Mouse (Mus musculus) neural tube, embryonic 15.5 days (tissue): ENCODE data around the gene Pdcd11. TPM values are rescaled to one million over a fixed set of nuclear protein-coding genes. Genes with fewer than 3 reads are reported as not detected.

ENCODE experiments used
- ATAC-seq: fragments of 200-750 bp; cut with Nextera tagmentation; 2 replicates; pipeline ENCODE4 v1.8.0; 2017; ENCODE audit warnings: mild to moderate bottlenecking, moderate TSS enrichment, moderate library complexity; ENCODE audit not compliant: low FRiP score
- H3K27ac ChIP-seq: fragments of 300-500 bp; sonication (generic); replicated peaks from 2 replicates; pipeline ENCODE4 v1.5.1; 2015; ENCODE audit warnings: mild to moderate bottlenecking, inconsistent platforms
- H3K27me3 ChIP-seq: fragments of 300-500 bp; sonication (generic); replicated peaks from 2 replicates; pipeline ENCODE4 v1.6.1; 2015; ENCODE audit warnings: inconsistent platforms
- H3K36me3 ChIP-seq: fragments of 300-500 bp; sonication (generic); 2 replicates; pipeline ENCODE4 v1.6.1; 2015; ENCODE audit warnings: inconsistent platforms
- H3K4me1 ChIP-seq: fragments of 300-500 bp; sonication (generic); 2 replicates; pipeline ENCODE4 v1.6.1; 2015; ENCODE audit warnings: inconsistent platforms
- H3K4me2 ChIP-seq: fragments of 300-500 bp; sonication (generic); 2 replicates; pipeline ENCODE4 v1.6.1; 2015; ENCODE audit warnings: inconsistent platforms, mild to moderate bottlenecking, moderate library complexity
- H3K4me3 ChIP-seq: fragments of 300-500 bp; sonication (generic); replicated peaks from 2 replicates; pipeline ENCODE4 v1.5.1; 2015; ENCODE audit warnings: mild to moderate bottlenecking, inconsistent platforms
- H3K9ac ChIP-seq: fragments of 300-500 bp; sonication (generic); replicated peaks from 2 replicates; pipeline ENCODE4 v1.6.1; 2015; ENCODE audit warnings: mild to moderate bottlenecking, inconsistent platforms
- H3K9me3 ChIP-seq: fragments of 300-500 bp; sonication (generic); replicated peaks from 2 replicates; pipeline ENCODE4 v1.6.1; 2016; ENCODE audit warnings: inconsistent platforms
- WGBS: fragments of 180-500 bp; shearing (Covaris S2); methylation state at CpG from one replicate; pipeline ENCODE4 v1.1.7; 2015; ENCODE audit warnings: mixed read lengths; 5-methylcytosine and 5-hydroxymethylcytosine counted together
- polyA plus RNA-seq: library from polyadenylated mRNA; unstranded; fragments of >200 nt; fragmentation: Nextera tagmentation; extraction: Ambion mirVana; gene quantifications from 2 replicates; pipeline ENCODE4 v1.2.1, GENCODE M21; 2015

Pdcd11 gene
- polyA plus RNA-seq, 1 experiment from 2014 or later: 4.8 TPM

- Histone ChIP-seq H3K27ac (no peak overlapping the region; the same call in 1 of the 2 replicates), H3K4me1 (peaks cover 8% of the 10 kb centered on the region; the same call in 1 of the 2 replicates), H3K9me3 (no peaks in the 10 kb centered on the region), H3K9ac (peak overlapping the region; percentile 46), H3K36me3 (no peaks in the 10 kb centered on the region), H3K4me2 (peak overlapping the region; percentile 65), H3K27me3 (no peaks in the 10 kb centered on the region), H3K4me3 (peak overlapping the region; percentile 39)
- WGBS: 26% methylated on average over 32 of the region's 32 CpGs
- ATAC-seq: peak; percentile 75; the same call in 1 of the 2 replicates
Observed at GRCm38 (mm10) chr19:47151332-47152061, 60.9 kb downstream of the Pdcd11 start.

- Histone ChIP-seq H3K27me3 (no peaks in the 10 kb centered on the region), H3K9ac (peak overlapping the region; percentile 46; the same call in 1 of the 2 replicates), H3K36me3 (no peaks in the 10 kb centered on the region), H3K4me2 (peak overlapping the region; percentile 65), H3K4me3 (peak overlapping the region; percentile 39), H3K4me1 (peaks cover 8% of the 10 kb centered on the region; the same call in 1 of the 2 replicates), H3K27ac (no peak overlapping the region; the same call in 1 of the 2 replicates), H3K9me3 (no peaks in the 10 kb centered on the region)
- WGBS: 64% methylated on average over 12 of the region's 12 CpGs
- no peak for ATAC-seq
Observed at GRCm38 (mm10) chr19:47152062-47152369, 61.4 kb downstream of the Pdcd11 start.

- no peak for ATAC-seq
- 93% methylated on average over 7 of the region's 7 CpGs for WGBS
- no peak overlapping the region for H3K27ac ChIP-seq
Observed at GRCm38 (mm10) chr19:47153767-47154166, 63.2 kb downstream of the Pdcd11 start.

GRCm38 (mm10) chr19:47157664-47158063 lies 67.1 kb downstream of the Pdcd11 start, which contains the start of gene Calhm3:
Calhm3 (minus strand) TSS chr19:47157764.
- Histone ChIP-seq H3K4me2 (no peak within 1 kb of the TSS), H3K27me3 (no peaks in the 10 kb centered on the region), H3K4me1 (no peaks in the 10 kb centered on the region), H3K36me3 (no peaks in the 10 kb centered on the region), H3K9me3 (no peaks in the 10 kb centered on the region), H3K27ac (no peak within 1 kb of the TSS), H3K9ac (no peak within 1 kb of the TSS), H3K4me3 (no peak within 1 kb of the TSS)
- ATAC-seq: no peak
- WGBS: 84% methylated on average over 11 of the region's 11 CpGs

More at GRCm38 (mm10) chr19:47153767-47154166, 63.2 kb downstream of the Pdcd11 start:
- Histone ChIP-seq H3K27me3 (no peaks in the 10 kb centered on the region), H3K9me3 (no peaks in the 10 kb centered on the region), H3K9ac (no peak overlapping the region), H3K4me2 (no peak overlapping the region), H3K36me3 (no peaks in the 10 kb centered on the region), H3K4me1 (peaks cover 8% of the 10 kb centered on the region; the same call in 1 of the 2 replicates), H3K4me3 (no peak overlapping the region)

- H3K36me3 ChIP-seq: no peaks in the 10 kb centered on the region
- H3K4me1 ChIP-seq: no peaks in the 10 kb centered on the region
- no peak for ATAC-seq
- H3K4me2 ChIP-seq: no peak overlapping the region
- no peak overlapping the region for H3K9ac ChIP-seq
- no peaks in the 10 kb centered on the region for H3K27me3 ChIP-seq
- H3K4me3 ChIP-seq: no peak overlapping the region
- H3K27ac ChIP-seq: no peak overlapping the region
- WGBS: 49% methylated on average over 2 of the region's 4 CpGs
- H3K9me3 ChIP-seq: no peaks in the 10 kb centered on the region
Observed at GRCm38 (mm10) chr19:47161669-47162068, 71.1 kb downstream of the Pdcd11 start.

GRCm38 (mm10) chr19:47163176-47163744 lies 72.7 kb downstream of the Pdcd11 start:
- peaks cover under 1% of the 10 kb centered on the region; the same call in 1 of the 2 replicates for H3K4me1 ChIP-seq
- H3K36me3 ChIP-seq: no peaks in the 10 kb centered on the region
- no peak overlapping the region for H3K9ac ChIP-seq
- H3K4me2 ChIP-seq: no peak overlapping the region
- H3K27ac ChIP-seq: no peak overlapping the region
- H3K9me3 ChIP-seq: no peaks in the 10 kb centered on the region
- ATAC-seq: no peak
- H3K4me3 ChIP-seq: no peak overlapping the region
- H3K27me3 ChIP-seq: no peaks in the 10 kb centered on the region
- WGBS: 94% methylated on average over 6 of the region's 6 CpGs

GRCm38 (mm10) chr19:47166758-47167157 lies 76.2 kb downstream of the Pdcd11 start:
- H3K27ac ChIP-seq: no peak overlapping the region
- H3K9me3 ChIP-seq: no peaks in the 10 kb centered on the region
- peaks cover 6% of the 10 kb centered on the region; the same call in 1 of the 2 replicates for H3K4me1 ChIP-seq
- ATAC-seq: no peak
- 14% methylated on average over 3 of the region's 3 CpGs for WGBS
- H3K36me3 ChIP-seq: no peaks in the 10 kb centered on the region
- no peaks in the 10 kb centered on the region for H3K27me3 ChIP-seq
- no peak overlapping the region for H3K9ac ChIP-seq
- no peak overlapping the region for H3K4me2 ChIP-seq
- no peak overlapping the region for H3K4me3 ChIP-seq

- 75% methylated on average over 7 of the region's 7 CpGs for WGBS
- Histone ChIP-seq H3K4me1 (peaks cover 6% of the 10 kb centered on the region; the same call in 1 of the 2 replicates), H3K4me3 (no peak overlapping the region), H3K27ac (no peak overlapping the region), H3K27me3 (no peaks in the 10 kb centered on the region), H3K9me3 (no peaks in the 10 kb centered on the region), H3K36me3 (no peaks in the 10 kb centered on the region), H3K4me2 (peak overlapping the region; percentile 41; the same call in 1 of the 2 replicates), H3K9ac (no peak overlapping the region)
- ATAC-seq: no peak
Observed at GRCm38 (mm10) chr19:47167617-47168214, 77.1 kb downstream of the Pdcd11 start.

GRCm38 (mm10) chr19:47168223-47168622 lies 77.7 kb downstream of the Pdcd11 start:
- 8% methylated on average over 13 of the region's 13 CpGs for WGBS
- Histone ChIP-seq H3K4me1 (peaks cover 6% of the 10 kb centered on the region; the same call in 1 of the 2 replicates), H3K9ac (no peak overlapping the region), H3K4me3 (no peak overlapping the region), H3K9me3 (no peaks in the 10 kb centered on the region), H3K36me3 (no peaks in the 10 kb centered on the region), H3K27me3 (no peaks in the 10 kb centered on the region), H3K4me2 (peak overlapping the region; percentile 41), H3K27ac (no peak overlapping the region)
- no peak for ATAC-seq

- Histone ChIP-seq H3K27me3 (no peaks in the 10 kb centered on the region), H3K4me2 (peak overlapping the region; percentile 41), H3K4me1 (peaks cover 6% of the 10 kb centered on the region; the same call in 1 of the 2 replicates), H3K27ac (no peak overlapping the region), H3K9ac (no peak overlapping the region), H3K9me3 (no peaks in the 10 kb centered on the region), H3K36me3 (no peaks in the 10 kb centered on the region), H3K4me3 (no peak overlapping the region)
- 31% methylated on average over 11 of the region's 11 CpGs for WGBS
- ATAC-seq: peak; percentile 55; the same call in 1 of the 2 replicates
Observed at GRCm38 (mm10) chr19:47168793-47169412, 78.3 kb downstream of the Pdcd11 start.

GRCm38 (mm10) chr19:47174515-47174914 lies 83.9 kb downstream of the Pdcd11 start:
- Histone ChIP-seq H3K9ac (no peak overlapping the region), H3K27me3 (peaks cover 5% of the 10 kb centered on the region; the same call in 1 of the 2 replicates), H3K36me3 (no peaks in the 10 kb centered on the region), H3K4me2 (no peak overlapping the region), H3K4me3 (no peak overlapping the region), H3K4me1 (peaks cover 10% of the 10 kb centered on the region), H3K27ac (no peak overlapping the region), H3K9me3 (no peaks in the 10 kb centered on the region)
- ATAC-seq: no peak
- WGBS: 60% methylated on average over 3 of the region's 3 CpGs
